8 mouse cellular contexts compared by ENCODE assay signal in the genomic region with DNA sequence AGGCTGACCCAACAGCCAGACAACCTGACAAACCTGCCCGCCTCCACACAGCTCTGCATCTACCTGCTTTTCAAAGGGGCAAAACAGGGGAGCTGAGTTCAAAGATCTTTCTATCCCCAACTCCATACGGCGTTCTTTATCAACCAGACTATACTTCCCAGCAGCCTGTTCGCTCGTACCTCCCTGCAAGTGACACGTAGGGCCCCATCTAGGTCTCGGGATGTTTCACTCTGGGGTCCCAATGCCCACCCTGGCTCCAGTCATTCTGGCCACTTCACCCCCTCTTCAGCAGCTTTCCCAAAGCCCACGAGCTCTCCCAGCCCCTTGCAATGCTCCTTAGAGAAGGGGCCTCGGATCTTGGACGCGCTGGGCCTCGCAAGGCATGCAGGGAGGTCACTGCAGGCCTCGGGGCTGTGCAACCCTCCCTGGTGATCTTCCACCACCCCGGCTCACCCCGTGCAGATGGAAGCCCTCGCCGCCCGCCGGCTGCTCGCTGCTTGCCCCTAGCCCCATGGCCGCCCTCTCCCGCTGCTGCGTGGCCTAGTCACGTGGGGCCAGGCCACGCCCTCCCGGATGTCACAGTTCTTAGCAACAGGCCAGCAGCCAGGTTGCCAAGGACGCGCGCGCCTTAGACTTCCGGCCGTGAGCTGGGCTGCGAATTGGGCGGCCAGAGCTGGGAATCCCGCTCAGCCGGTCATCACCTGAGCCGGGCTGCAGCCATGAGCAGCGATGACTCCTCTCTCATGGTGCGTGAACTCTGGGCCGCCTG. TPM values are rescaled to one million over a fixed set of nuclear protein-coding genes. Genes with fewer than 3 reads are reported as not detected.
DNase-seq lines count a peak whose midpoint lies in the region; ATAC-seq and TF ChIP-seq lines count a peak whose summit lies in the region.

A gene (minus strand): TSS at position 561 of the 769 bp plus-strand sequence.
A gene (plus strand): TSS at position 602 of the 769 bp plus-strand sequence.

- WGBS in forebrain, embryonic 10.5 days = 2% methylated on average over 40 of the region's 40 CpGs
- 1% methylated on average over 40 of the region's 40 CpGs for WGBS in heart, embryonic 15.5 days
- WGBS in liver, embryonic 14.5 days (ENCODE audit: insufficient replicate concordance) = 2% methylated on average over 40 of the region's 40 CpGs
- WGBS in neural tube, embryonic 11.5 days = 6% methylated on average over 39 of the region's 40 CpGs
- WGBS in stomach, postnatal 0 days = 2% methylated on average over 40 of the region's 40 CpGs

- H3K4me2 ChIP-seq in heart, embryonic 15.5 days = peak within 1 kb of the TSS; percentile 90
- H3K4me2 ChIP-seq in liver, embryonic 14.5 days (ENCODE audit: low read depth) = peak within 1 kb of the TSS; percentile 87
- H3K4me2 ChIP-seq in neural tube, embryonic 11.5 days (ENCODE audit: low read depth) = peak within 1 kb of the TSS; percentile 85
- H3K4me2 ChIP-seq in stomach, postnatal 0 days (replicated peaks; ENCODE audit: low read depth) = peak within 1 kb of the TSS; percentile 91

- peak within 1 kb of the TSS; percentile 85 for H3K9ac ChIP-seq in heart, embryonic 15.5 days
- peak within 1 kb of the TSS; percentile 82 for H3K9ac ChIP-seq in liver, embryonic 14.5 days (replicated peaks)
- H3K9ac ChIP-seq in neural tube, embryonic 11.5 days (ENCODE audit: low read length) = peak within 1 kb of the TSS; percentile 87
- peak within 1 kb of the TSS; percentile 84 for H3K9ac ChIP-seq in stomach, postnatal 0 days (ENCODE audit: low read length)

- H3K9me3 ChIP-seq in forebrain, embryonic 10.5 days = no peaks in the 10 kb centered on the region
- no peaks in the 10 kb centered on the region for H3K9me3 ChIP-seq in heart, embryonic 15.5 days (replicated peaks)
- H3K9me3 ChIP-seq in liver, embryonic 14.5 days (ENCODE audit: control insufficient read depth, low read length) = no peaks in the 10 kb centered on the region
- H3K9me3 ChIP-seq in neural tube, embryonic 11.5 days (ENCODE audit: control insufficient read depth, low read length) = no peaks in the 10 kb centered on the region
- no peaks in the 10 kb centered on the region for H3K9me3 ChIP-seq in stomach, postnatal 0 days (ENCODE audit: control insufficient read depth, low read length)

- H3K4me1 ChIP-seq in forebrain, embryonic 10.5 days = peaks cover 28% of the 10 kb centered on the region
- peaks cover 9% of the 10 kb centered on the region for H3K4me1 ChIP-seq in heart, embryonic 15.5 days (replicated peaks)
- peaks cover 4 to 14% of the 10 kb centered on the region in 2 experiments; a peak in 3 of 4 replicates for H3K4me1 ChIP-seq in liver, embryonic 14.5 days (replicated peaks; ENCODE audit: control insufficient read depth in 2 of 2, insufficient read depth in 2 of 2, low read length in 1 of 2)
- 0 out of 2 replicates have a peak, but pooled peaks cover 3% of the 10 kb centered on the region for H3K4me1 ChIP-seq in neural tube, embryonic 11.5 days (ENCODE audit: control insufficient read depth, insufficient read depth, low read length)
- no peaks in the 10 kb centered on the region for H3K4me1 ChIP-seq in stomach, postnatal 0 days (replicated peaks; ENCODE audit: control insufficient read depth, insufficient read depth)

- DNase-seq in CD8-positive naive resting alpha-beta T cell, adult 2 months (ENCODE audit: low read depth in 2 of 2, low spot score in 2 of 2) = peak; percentile 64 to 76
- DNase-seq in c-Kit-positive CD71-negative TER-119-negative erythroid progenitor cells, embryonic 14.5 days (ENCODE audit: low read depth) = peak; percentile 83
- peak; percentile 93 for DNase-seq in forebrain, embryonic 10.5 days (ENCODE audit: extremely low spot score, low spot score)
- peak; percentile 97 to 98 for DNase-seq in kidney, postnatal 25 days
- DNase-seq in liver, embryonic 14.5 days (ENCODE audit: low read depth in 3 of 3, low spot score in 3 of 3) = peak; percentile 75 to 78 (median 77)
- DNase-seq in neural tube, embryonic 11.5 days (ENCODE audit: low spot score) = peak; percentile 96
- DNase-seq in stomach, postnatal 0 days (ENCODE audit: low spot score) = peak; percentile 96

- peak; percentile 94 for ATAC-seq in heart, embryonic 15.5 days (replicated peaks; ENCODE audit: insufficient number of reproducible peaks, insufficient read depth, low FRiP score, low read depth)
- ATAC-seq in liver, embryonic 14.5 days (ENCODE audit: insufficient read depth) = peak; percentile 90
- ATAC-seq in neural tube, embryonic 11.5 days (ENCODE audit: insufficient read depth, low FRiP score, low TSS enrichment) = peak; percentile 97
- peak; percentile 90 for ATAC-seq in stomach, postnatal 0 days (ENCODE audit: low FRiP score, low TSS enrichment)

- peak within 1 kb of the TSS; percentile 66 for H3K4me3 ChIP-seq in forebrain, embryonic 10.5 days
- peak within 1 kb of the TSS; percentile 78 for H3K4me3 ChIP-seq in heart, embryonic 15.5 days
- H3K4me3 ChIP-seq in liver, embryonic 14.5 days (ENCODE audit: insufficient read depth in 1 of 2, low read depth in 2 of 2, low read length in 2 of 2) = peak within 1 kb of the TSS; percentile 64 to 89
- H3K4me3 ChIP-seq in neural tube, embryonic 11.5 days (ENCODE audit: low read depth, low read length) = peak within 1 kb of the TSS; percentile 59
- H3K4me3 ChIP-seq in stomach, postnatal 0 days (ENCODE audit: low read depth, low read length) = peak within 1 kb of the TSS; percentile 74

- no peak for TF ChIP-seq CTCF in liver, embryonic 14.5 days (IDR thresholded peaks at IDR 0.05; ENCODE audit: low read depth)
- TF ChIP-seq CTCF in stomach, postnatal 0 days (IDR thresholded peaks at IDR 0.05; ENCODE audit: low read depth) = no peak

- no peak for TF ChIP-seq EP300 in liver, embryonic 14.5 days (IDR thresholded peaks at IDR 0.05; ENCODE audit: low read depth)
- no peak for TF ChIP-seq EP300 in stomach, postnatal 0 days (optimal IDR thresholded peaks at IDR 0.05)

- H3K27ac ChIP-seq in forebrain, embryonic 10.5 days = peak within 1 kb of the TSS; percentile 91
- peak within 1 kb of the TSS; percentile 81 for H3K27ac ChIP-seq in heart, embryonic 15.5 days
- no peak within 1 kb of the TSS for H3K27ac ChIP-seq in liver, embryonic 14.5 days
- H3K27ac ChIP-seq in neural tube, embryonic 11.5 days (ENCODE audit: low read depth, low read length) = no peak within 1 kb of the TSS
- H3K27ac ChIP-seq in stomach, postnatal 0 days (replicated peaks) = peak within 1 kb of the TSS; percentile 90

- H3K27me3 ChIP-seq in forebrain, embryonic 10.5 days (ENCODE audit: poor library complexity, severe bottlenecking) = no peaks in the 10 kb centered on the region
- H3K27me3 ChIP-seq in heart, embryonic 15.5 days = no peaks in the 10 kb centered on the region
- H3K27me3 ChIP-seq in liver, embryonic 14.5 days (ENCODE audit: control insufficient read depth, insufficient read depth, low read length) = no peaks in the 10 kb centered on the region
- H3K27me3 ChIP-seq in neural tube, embryonic 11.5 days (ENCODE audit: control insufficient read depth, insufficient read depth, low read length) = no peaks in the 10 kb centered on the region
- H3K27me3 ChIP-seq in stomach, postnatal 0 days (ENCODE audit: control insufficient read depth, insufficient read depth, low read length) = no peaks in the 10 kb centered on the region

- H3K36me3 ChIP-seq in forebrain, embryonic 10.5 days (replicated peaks) = peaks cover 20% of the 10 kb centered on the region
- no peaks in the 10 kb centered on the region for H3K36me3 ChIP-seq in heart, embryonic 15.5 days
- no peaks in the 10 kb centered on the region for H3K36me3 ChIP-seq in liver, embryonic 14.5 days (replicated peaks; ENCODE audit: control insufficient read depth, insufficient read depth, low read depth)
- 0 out of 2 replicates have a peak, but pooled peaks cover under 1% of the 10 kb centered on the region for H3K36me3 ChIP-seq in neural tube, embryonic 11.5 days (ENCODE audit: control insufficient read depth, insufficient read depth, low read length)
- no peaks in the 10 kb centered on the region for H3K36me3 ChIP-seq in stomach, postnatal 0 days (ENCODE audit: control insufficient read depth, insufficient read depth, low read length)

RNA-seq across cellular contexts. Expression of the first gene that starts in this region (rescaled TPM):
- polyA plus RNA-seq in forebrain, embryonic 10.5 days (2016; fragmentation: Nextera tagmentation; extraction: Ambion mirVana) = 29.9 and 30.4 TPM in 2 replicates
- polyA plus RNA-seq in heart, embryonic 15.5 days (2015; fragmentation: Nextera tagmentation; extraction: Ambion mirVana) = 16.6 and 24.3 TPM in 2 replicates
- 6.1 and 6.3 TPM in 2 replicates for polyA plus RNA-seq in liver, embryonic 14.5 days (2012; rRNA removed)
- polyA plus RNA-seq in liver, embryonic 14.5 days (2014; fragmentation: Nextera tagmentation; extraction: Ambion mirVana) = 9.1 and 9.4 TPM in 2 replicates
- 20.5 and 23.6 TPM in 2 replicates for polyA plus RNA-seq in neural tube, embryonic 11.5 days (2014; fragmentation: Nextera tagmentation; extraction: Ambion mirVana)
- 17.8 and 18.8 TPM in 2 replicates for polyA plus RNA-seq in stomach, postnatal 0 days (2015; fragmentation: Nextera tagmentation; extraction: Ambion mirVana)

RNA-seq across cellular contexts. Expression of the second gene that starts in this region (rescaled TPM):
- 0.31 and 0.42 TPM in 2 replicates for polyA plus RNA-seq in forebrain, embryonic 10.5 days (2016; fragmentation: Nextera tagmentation; extraction: Ambion mirVana)
- polyA plus RNA-seq in heart, embryonic 15.5 days (2015; fragmentation: Nextera tagmentation; extraction: Ambion mirVana) = 0.08 and 0.29 TPM in 2 replicates
- 0.22 and 0.28 TPM in 2 replicates for polyA plus RNA-seq in liver, embryonic 14.5 days (2012; rRNA removed)
- polyA plus RNA-seq in liver, embryonic 14.5 days (2014; fragmentation: Nextera tagmentation; extraction: Ambion mirVana) = 0.11 and 0.25 TPM in 2 replicates
- 0.23 and 0.34 TPM in 2 replicates for polyA plus RNA-seq in neural tube, embryonic 11.5 days (2014; fragmentation: Nextera tagmentation; extraction: Ambion mirVana)
- 0.04 TPM in 2 replicates for polyA plus RNA-seq in stomach, postnatal 0 days (2015; fragmentation: Nextera tagmentation; extraction: Ambion mirVana)

Comparison
In these comparisons a context has a peak if more than half of its experiments do, and no peak if none do; other contexts are left out.
1. H3K27ac ChIP-seq: peak in forebrain, embryonic 10.5 days (single experiment), heart, embryonic 15.5 days (single experiment) and stomach, postnatal 0 days (single experiment); none in liver, embryonic 14.5 days (single experiment) and neural tube, embryonic 11.5 days (single experiment).
2. Peak in every context shown above with its lines, with median percentiles within 50 percentile points of each other: DNase-seq, H3K4me3 ChIP-seq, ATAC-seq, H3K4me2 ChIP-seq and H3K9ac ChIP-seq.